Mouse (Mus musculus) spleen, adult 2 months (tissue): ENCODE data around the gene Gm17087.

ENCODE experiments used
- CTCF ChIP-seq: fragments of 200-500 bp; IDR thresholded peaks from 2 replicates; pipeline ENCODE4 v1.5.1; 2011; ENCODE audit warnings: mild to moderate bottlenecking, inconsistent platforms; ENCODE audit not compliant: insufficient read depth, insufficient read length, insufficient replicate concordance; ENCODE audit errors: extremely low read depth
- POLR2A ChIP-seq: fragments of 200-500 bp; IDR thresholded peaks from 2 replicates; pipeline ENCODE4 v1.6.1; 2011; ENCODE audit warnings: low read depth, low read length, inconsistent platforms

DNA sequence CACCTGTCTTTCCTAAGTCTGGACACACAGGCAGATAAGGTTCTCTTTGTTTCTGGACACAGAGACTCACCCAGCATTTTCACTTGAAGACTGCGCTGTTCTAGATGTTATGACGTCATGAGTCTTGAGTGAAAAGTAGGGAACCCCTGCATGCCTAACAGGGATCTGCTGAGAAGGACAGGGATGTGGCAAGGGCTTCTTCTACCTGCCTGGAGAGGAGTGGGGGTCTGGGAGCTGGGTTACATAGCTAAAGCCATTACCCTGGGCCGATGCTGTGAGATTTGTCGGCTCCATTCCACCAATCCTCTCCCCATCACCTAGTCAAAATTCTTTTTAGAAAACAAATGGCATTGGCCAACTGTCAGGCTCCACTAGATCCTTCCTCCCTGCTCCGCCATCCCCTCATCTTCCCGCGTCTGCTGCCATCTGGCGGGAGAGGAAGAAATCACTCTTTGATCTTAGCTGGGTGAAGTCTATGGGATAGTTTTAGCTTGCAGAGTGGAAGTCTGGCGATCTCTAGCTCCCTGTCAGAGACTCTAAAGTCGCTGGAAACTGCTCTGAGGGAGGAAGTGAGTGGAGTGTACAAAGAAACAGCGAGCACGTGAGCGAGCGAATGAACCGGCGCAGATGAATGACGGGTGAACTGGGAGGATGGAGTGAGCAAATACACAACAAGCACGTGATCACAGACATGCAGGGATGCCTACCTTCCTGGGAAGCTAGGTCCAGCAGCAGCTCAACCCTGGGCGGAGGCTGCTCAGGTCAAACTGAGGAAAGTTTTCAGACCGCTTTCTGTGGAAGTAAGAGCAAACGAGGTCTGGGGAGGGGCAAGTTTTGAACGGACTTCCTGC lies 25.9 kb upstream of the Gm17087 start:
- TF ChIP-seq CTCF (peak; percentile 74; the same call in 1 of the 2 replicates), POLR2A (no peak)
